Mouse (Mus musculus) left cerebral cortex, adult 2 months (tissue): ENCODE measurements around the gene Pcx. TPM values are rescaled to one million over a fixed set of nuclear protein-coding genes. Genes with fewer than 3 reads are reported as not detected.
A peak's percentile ranks its signal among the peaks of the same experiment; 100 is the strongest.

Experiments
- DNase-seq, 2 experiments: peaks; one replicate each; pipeline ENCODE4 v3.0.0; 2021 to 2022; ENCODE audit warnings: low spot score in 2 of 2, mixed read lengths in 1 of 2; ENCODE audit errors: extremely low spot score in 1 of 2
- H3K27ac ChIP-seq: fragments of 200-600 bp; 2 replicates; pipeline ENCODE4 v1.8.1; 2022
- H3K4me3 ChIP-seq: fragments of 200-600 bp; 2 replicates; pipeline ENCODE4 v1.8.1; 2022
- CTCF ChIP-seq: fragments of 200-600 bp; IDR thresholded peaks from 2 replicates; pipeline ENCODE4 v1.8.1; 2022; ENCODE audit warnings: antibody characterized with exemption, mild to moderate bottlenecking, moderate library complexity
- intact Hi-C: fragments of 180-260 bp; cut with DNase I; formaldehyde crosslinking; loops from one replicate; pipeline ENCODE4 v1.15.1; 2025
- total RNA-seq, 2 experiments: library from RNA; stranded (reverse); gene quantifications; 2 replicates each; pipeline ENCODE4 v1.2.3; 2021

Gene Pcx
- total RNA-seq, 2 experiments from 2014 or later: 63.2 to 72.1 TPM

DNA sequence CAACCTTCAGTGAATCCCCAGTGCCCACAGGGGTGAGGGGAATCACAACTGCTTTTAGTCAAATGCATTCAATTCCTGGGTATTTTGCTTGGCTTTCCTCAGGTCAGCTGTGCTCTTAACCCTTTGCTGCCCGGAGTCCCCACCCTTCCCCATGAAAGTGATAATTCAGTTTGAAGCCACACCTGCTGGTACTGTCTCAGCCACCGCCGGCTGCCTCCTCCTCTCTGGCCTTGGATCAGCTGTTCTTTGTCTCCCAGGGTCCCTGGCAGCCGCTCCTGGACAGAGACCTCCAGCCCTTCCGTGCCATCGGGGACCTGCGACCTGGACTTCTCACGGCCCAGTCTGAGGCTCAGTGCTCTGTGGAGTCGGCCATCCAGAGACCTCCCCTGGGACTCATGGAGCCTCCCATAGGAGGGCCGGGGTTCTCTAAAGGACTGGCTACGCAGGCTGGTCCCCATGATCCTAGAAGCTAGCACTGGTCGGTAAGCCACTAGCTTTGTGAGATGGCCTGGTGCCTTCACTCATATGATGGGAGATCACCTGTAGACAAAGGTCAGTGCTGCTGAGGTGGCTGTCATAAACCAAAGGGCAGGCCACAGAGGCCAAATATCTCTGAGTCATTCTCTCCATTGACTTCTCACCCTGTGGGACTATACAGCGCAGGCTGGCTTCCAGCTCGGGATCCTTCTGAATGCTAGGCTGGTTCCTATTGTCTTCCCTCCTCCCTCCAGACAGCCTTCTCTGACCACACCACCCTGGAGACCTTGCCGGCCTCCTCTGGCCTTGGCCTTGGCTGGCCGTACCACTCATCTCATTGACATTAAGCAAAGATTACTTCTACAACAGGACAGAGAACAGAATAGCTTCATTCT, 12.0 kb upstream of the Pcx start, which contains the start of gene 2010003K11Rik:
TSS of gene 2010003K11Rik (minus strand) at position 522 of the 872 bp plus-strand sequence.
- intact Hi-C loops: no loop called here
- TF ChIP-seq CTCF: no peak
- no peak for DNase-seq

DNA sequence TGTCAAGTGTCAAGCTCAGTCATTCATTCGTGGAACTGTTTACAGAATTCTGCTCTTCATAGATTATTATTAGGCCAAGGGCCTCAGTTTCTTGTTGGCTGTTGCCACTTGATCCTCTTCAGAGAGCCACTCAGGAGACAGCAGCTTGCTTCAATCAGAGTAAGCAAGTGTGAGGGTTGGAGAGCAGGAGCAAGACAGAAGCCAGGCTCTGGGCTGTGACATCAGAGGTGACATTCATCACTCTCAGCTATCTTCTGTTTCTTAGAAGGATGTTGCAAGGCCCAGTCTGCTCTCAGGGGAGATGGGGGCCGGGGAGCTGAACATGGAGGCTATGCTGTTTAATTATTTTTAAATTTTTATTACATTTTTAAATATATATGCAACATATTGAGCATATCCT, 7.6 kb upstream of the Pcx start:
- H3K27ac ChIP-seq: no peak overlapping the region
- no peak for DNase-seq
- H3K4me3 ChIP-seq: no peak overlapping the region
- no peak for TF ChIP-seq CTCF
- intact Hi-C loops: loop anchor here (10.0 kb wide), 1 partner anchor 342 kb away; no protein-coding TSS in a partner anchor

More for the DNA sequence above, 12.0 kb upstream of the Pcx start, which contains the start of gene 2010003K11Rik:
- H3K27ac ChIP-seq: no peak within 1 kb of the TSS
- no peak within 1 kb of the TSS for H3K4me3 ChIP-seq

DNA sequence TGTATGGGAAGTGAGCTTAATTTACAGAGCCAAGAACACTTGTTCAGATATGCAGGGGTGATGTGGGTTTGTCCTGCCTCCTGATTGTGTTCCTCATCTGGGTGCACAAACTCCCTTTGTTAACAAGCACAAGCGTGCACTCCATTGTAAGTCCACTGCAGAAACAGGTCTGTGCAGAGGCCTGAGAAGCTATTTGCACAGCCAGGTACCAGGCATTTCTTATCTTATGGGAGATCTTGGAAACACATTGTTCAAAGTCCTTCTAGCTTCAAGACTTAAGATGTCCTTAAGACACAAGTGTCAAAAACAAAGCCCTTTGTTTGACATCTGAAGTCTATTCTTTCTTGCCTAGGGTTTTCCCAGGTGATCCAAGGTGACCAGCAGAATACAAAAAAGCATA, 5.4 kb upstream of the Pcx start:
- no peak for DNase-seq
- intact Hi-C loops: loop anchor here (10.0 kb wide), 1 partner anchor 340 kb away; no protein-coding TSS in a partner anchor
- no peak for TF ChIP-seq CTCF
- no peak overlapping the region for H3K27ac ChIP-seq
- H3K4me3 ChIP-seq: no peak overlapping the region

DNA sequence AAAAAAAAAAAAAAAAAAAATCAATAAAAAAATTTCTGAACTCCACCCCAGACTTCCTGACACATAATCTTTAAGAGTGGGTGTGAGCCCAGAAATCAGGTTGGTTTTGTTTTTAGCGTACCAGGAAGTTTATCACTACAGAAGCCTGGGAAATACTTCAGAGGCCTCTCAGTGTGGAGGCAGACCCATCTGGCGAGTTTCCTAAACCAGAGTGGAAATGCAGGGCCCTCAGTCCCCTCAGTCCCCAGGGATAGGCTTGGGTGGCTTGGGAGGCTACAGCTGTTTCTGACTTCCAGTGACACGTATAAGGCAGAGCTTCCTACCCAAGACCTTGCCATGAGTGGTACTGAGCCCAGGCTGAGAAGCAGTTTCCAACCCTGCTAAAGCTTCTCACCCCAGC, 2.5 kb upstream of the Pcx start:
- Histone ChIP-seq H3K4me3 (no peak overlapping the region), H3K27ac (no peak overlapping the region)
- no peak for DNase-seq
- intact Hi-C loops: loop anchor here (10.0 kb wide), 1 partner anchor 337 kb away; no protein-coding TSS in a partner anchor
- no peak for TF ChIP-seq CTCF

DNA sequence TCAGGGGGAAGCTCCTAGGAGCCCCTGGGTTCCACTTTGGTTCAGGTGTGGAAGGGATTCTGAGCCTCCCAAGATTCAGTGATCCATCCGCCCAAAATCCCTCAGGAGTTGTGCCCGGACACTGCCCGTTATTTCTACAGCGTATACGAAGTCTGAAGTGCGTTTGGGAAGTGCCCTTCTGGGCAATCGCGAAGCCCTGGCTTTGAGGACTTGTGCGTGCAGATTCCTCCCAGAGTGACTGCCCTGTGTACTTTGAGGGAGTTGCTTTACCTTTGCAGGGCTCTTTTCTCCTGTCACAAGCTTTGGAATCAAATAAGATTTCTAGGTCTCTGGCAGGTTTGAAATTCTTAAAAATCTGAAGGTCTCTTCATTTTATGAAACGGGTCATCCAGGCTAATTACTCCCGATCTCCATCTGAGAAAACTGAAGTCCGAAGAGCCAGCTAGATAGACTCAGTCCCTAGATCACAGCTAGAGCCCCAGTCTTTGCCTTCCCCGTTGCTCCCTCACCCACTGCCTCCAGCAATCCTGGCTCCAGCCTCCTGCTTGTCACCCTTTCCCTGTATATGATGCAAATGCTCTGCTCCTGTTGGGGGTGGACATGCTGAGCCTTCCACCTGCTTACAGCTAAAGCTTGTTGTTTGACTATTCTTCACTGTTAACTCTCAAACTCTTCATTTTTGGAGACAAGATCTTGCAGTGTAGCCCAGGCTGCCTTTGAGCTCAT, 1.0 kb downstream of the Pcx start:
- DNase-seq: no peak
- no peak for TF ChIP-seq CTCF
- intact Hi-C loops: loop anchor here (2.0 to 5.0 kb wide), 4 partner anchors 26 to 104 kb away; partner anchors contain the start of gene Lrfn4
- H3K27ac ChIP-seq: no peak overlapping the region
- peak overlapping the region; percentile 93 for H3K4me3 ChIP-seq

DNA sequence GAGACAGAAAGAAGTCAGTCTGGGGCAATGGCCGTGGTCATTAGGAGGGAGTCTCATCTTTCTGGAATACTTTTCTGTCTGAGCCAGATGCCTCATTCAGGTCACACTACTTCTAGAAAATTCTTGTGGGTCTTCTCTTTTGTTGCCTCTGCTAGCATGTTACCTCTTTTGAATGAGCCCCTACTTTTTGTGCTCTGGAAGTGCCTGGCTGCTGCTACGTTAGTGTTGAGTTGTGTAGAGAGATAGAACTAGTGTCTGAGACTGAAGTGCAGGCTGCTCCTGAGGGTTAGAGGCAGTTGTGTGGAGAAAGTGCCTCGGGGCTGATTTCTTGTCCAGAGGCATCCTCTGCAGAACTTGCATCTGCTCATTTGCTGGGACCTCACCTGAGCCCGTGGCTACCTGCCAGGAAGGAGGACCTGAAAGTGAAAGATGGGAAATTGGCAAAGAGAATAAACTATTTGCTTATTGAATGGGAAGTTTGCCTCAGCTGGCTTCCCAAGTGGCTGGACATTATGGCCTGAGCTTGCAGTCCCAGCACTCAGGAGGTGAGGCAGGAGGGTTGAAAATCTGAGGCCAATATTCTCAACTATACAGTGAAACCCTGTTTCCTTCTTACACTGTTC, 3.1 kb downstream of the Pcx start:
- no peak for DNase-seq
- no peak overlapping the region for H3K27ac ChIP-seq
- no peak overlapping the region for H3K4me3 ChIP-seq
- no peak for TF ChIP-seq CTCF
- intact Hi-C loops: loop anchor here (5.0 kb wide), 2 partner anchors 44 to 59 kb away; no protein-coding TSS in a partner anchor

DNA sequence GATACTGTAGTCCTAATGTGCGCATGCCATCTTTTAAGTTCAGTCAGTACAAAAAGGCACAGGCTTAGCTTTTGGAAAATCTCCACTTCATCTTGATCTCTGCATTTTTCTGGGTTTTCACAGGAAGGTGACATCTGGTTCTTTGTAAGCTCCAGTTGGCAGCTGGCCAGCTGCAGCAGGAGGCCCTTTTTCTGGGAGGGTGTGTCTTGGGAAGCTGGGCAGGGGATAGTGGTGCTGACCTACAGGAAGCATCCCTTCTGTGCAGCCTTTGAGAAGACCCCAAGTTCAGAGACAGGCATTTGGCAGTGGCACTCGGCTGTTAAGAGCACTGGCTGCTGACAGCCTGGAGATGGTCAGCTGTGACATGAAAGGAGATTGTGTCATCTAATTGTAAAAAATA, 5.5 kb downstream of the Pcx start:
- H3K27ac ChIP-seq: no peak overlapping the region
- H3K4me3 ChIP-seq: no peak overlapping the region
- intact Hi-C loops: no loop called here
- no peak for DNase-seq
- TF ChIP-seq CTCF: no peak

DNA sequence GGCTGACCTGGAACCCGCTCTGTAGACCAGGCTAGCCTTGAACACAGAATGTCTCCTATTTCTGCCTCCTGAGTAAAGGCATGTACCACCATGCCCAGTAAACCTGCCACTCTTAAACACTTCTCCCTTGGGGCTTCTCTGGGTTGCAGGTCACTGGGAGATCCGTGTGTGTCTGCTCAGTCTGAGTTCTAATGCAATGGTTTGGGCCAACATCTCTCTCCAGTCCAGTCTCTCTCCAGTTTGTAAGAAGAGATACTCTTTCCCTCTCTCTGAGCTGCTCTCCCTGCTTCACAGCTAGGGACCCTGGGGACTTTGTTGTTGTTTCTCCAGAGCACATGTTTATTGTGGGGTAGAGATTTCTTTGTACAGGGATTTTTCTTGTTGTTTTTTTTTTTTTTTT, 6.0 kb downstream of the Pcx start:
- no peak for TF ChIP-seq CTCF
- Histone ChIP-seq H3K4me3 (no peak overlapping the region), H3K27ac (no peak overlapping the region)
- DNase-seq: no peak
- intact Hi-C loops: no loop called here

DNA sequence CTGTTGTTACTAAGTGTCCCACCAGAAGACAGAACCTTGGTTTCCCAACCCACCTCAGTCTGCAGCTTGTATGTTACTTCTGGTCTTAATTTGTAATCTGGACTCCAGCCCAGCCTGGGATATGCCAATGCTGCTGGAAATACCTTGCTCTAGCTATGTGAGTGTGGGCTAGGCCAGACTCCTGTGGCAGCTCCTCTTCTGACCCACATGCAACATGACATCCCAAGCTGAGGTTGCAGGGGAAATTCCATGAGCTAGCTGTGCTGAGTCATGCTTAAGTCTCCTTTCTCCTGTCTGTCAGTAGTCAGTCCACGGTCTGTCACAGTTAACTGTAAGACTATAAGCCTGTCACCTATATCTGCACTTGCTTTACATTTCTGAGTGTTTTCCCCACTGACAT, 7.2 kb downstream of the Pcx start:
- Histone ChIP-seq H3K27ac (no peak overlapping the region), H3K4me3 (no peak overlapping the region)
- no peak for DNase-seq
- intact Hi-C loops: no loop called here
- TF ChIP-seq CTCF: no peak

DNA sequence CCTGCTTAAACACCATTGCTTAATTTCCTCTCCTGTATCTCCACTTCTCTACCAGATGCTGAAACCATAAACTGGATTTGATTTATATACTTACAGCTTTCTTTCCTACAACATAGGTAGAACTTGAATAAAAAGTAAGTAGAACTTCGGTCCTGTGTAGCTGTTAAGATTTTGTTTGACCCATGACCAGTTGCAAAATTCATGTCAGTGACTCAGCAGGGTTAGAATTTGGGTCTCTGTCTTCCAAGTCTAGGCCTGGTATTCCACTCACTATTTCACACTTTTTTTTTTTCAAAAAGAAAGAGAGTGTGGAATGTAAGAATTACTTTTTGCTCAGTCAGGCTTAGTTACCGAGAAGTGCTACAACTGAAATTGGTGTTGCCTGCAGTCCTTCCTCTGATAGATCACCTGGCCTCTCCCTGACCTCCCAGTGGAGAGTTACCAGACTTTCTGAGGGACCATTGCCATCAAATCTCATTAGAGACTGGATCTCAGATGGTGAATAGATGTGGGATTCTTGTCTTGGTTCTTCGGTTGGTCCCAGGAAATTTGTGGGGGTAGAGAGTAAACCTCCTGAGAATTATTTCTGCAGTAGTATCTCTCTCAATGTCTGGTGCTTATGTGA, 11.3 kb downstream of the Pcx start:
- Histone ChIP-seq H3K27ac (no peak overlapping the region), H3K4me3 (no peak overlapping the region)
- TF ChIP-seq CTCF: no peak
- DNase-seq: no peak
- intact Hi-C loops: no loop called here

DNA sequence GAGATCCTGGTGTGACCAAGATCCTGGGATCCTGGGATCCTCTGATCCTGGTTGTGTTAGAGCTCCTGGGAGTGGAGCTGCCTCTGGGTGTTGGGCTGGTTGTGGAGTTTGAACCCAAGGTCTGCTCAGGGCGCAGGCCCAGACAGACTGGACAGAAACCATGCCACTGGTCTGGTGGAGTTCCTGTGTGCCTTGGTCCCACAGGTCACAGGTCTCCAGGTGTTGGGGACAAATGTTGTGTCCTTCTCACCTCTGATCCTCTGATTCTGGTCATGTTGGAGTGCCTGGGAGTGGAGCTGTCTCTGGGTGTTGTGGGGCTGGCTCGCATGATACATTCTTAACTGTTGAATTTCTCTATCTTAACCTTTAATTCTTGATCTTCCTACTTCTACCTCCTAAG, 24.4 kb downstream of the Pcx start:
- H3K27ac ChIP-seq: no peak overlapping the region
- no peak overlapping the region for H3K4me3 ChIP-seq
- intact Hi-C loops: no loop called here
- DNase-seq: no peak
- TF ChIP-seq CTCF: no peak
